Mouse (Mus musculus) testis, adult 2 months (tissue): ENCODE data around the gene Nf1. TPM values are rescaled to one million over a fixed set of nuclear protein-coding genes. Genes with fewer than 3 reads are reported as not detected.
"Not testable (repeated sequence)": the region's sequence is repeated elsewhere in the genome, so short reads cannot be mapped to it uniquely, and the experiment has no call there.

Source experiments
- H3K27ac ChIP-seq: fragments of 200-500 bp; 2 replicates; pipeline ENCODE4 v1.5.1; 2012; ENCODE audit warnings: low read depth, low read length; ENCODE audit not compliant: control insufficient read depth, insufficient read depth
- H3K27me3 ChIP-seq: fragments of 200-500 bp; 2 replicates; pipeline ENCODE4 v1.6.1; 2012; ENCODE audit warnings: mild to moderate bottlenecking, low read length, moderate library complexity; ENCODE audit not compliant: control insufficient read depth, insufficient read depth
- H3K36me3 ChIP-seq: fragments of 200-500 bp; 2 replicates; pipeline ENCODE4 v1.6.1; 2012; ENCODE audit warnings: mild to moderate bottlenecking, low read length; ENCODE audit not compliant: control insufficient read depth, insufficient read depth
- H3K4me1 ChIP-seq: fragments of 200-500 bp; 2 replicates; pipeline ENCODE4 v1.6.1; 2012; ENCODE audit warnings: low read length; ENCODE audit not compliant: control insufficient read depth, insufficient read depth
- H3K4me3 ChIP-seq: fragments of 200-500 bp; 2 replicates; pipeline ENCODE4 v1.5.1; 2012; ENCODE audit warnings: low read depth, mild to moderate bottlenecking, low read length, moderate library complexity, mixed read lengths; ENCODE audit not compliant: control insufficient read depth
- CTCF ChIP-seq: fragments of 200-500 bp; IDR thresholded peaks from 2 replicates; pipeline ENCODE4 v1.5.1; 2012; ENCODE audit warnings: low read depth, mild to moderate bottlenecking, inconsistent platforms, low read length, moderate library complexity; ENCODE audit not compliant: control insufficient read depth, insufficient read depth, insufficient replicate concordance
- POLR2A ChIP-seq: fragments of 200-500 bp; IDR thresholded peaks from 2 replicates; pipeline ENCODE4 v1.6.1; 2012; ENCODE audit warnings: low read depth, mild to moderate bottlenecking, inconsistent platforms, low read length, moderate library complexity; ENCODE audit not compliant: control insufficient read depth
- polyA plus RNA-seq: library from polyadenylated mRNA; depleted of rRNA; stranded (reverse); fragments of >200 nt; gene quantifications from 2 replicates; pipeline ENCODE4 v1.2.3, GENCODE M21; 2012

Nf1 gene
- polyA plus RNA-seq, 1 experiment = 29.3 TPM

- Histone ChIP-seq H3K27ac (no peak within 1 kb of the TSS), H3K4me1 (no peaks in the 10 kb centered on the region), H3K4me3 (no peak within 1 kb of the TSS), H3K27me3 (no peaks in the 10 kb centered on the region), H3K36me3 (no peaks in the 10 kb centered on the region)
- TF ChIP-seq POLR2A (no peak), CTCF (no peak)
These were observed 42.5 kb upstream of the Nf1 start, which contains the start of gene Gm9964 for GRCm38 (mm10) chr11:79296856-79297491. Gene Gm9964 (minus strand): TSS chr11:79296906.

DNA sequence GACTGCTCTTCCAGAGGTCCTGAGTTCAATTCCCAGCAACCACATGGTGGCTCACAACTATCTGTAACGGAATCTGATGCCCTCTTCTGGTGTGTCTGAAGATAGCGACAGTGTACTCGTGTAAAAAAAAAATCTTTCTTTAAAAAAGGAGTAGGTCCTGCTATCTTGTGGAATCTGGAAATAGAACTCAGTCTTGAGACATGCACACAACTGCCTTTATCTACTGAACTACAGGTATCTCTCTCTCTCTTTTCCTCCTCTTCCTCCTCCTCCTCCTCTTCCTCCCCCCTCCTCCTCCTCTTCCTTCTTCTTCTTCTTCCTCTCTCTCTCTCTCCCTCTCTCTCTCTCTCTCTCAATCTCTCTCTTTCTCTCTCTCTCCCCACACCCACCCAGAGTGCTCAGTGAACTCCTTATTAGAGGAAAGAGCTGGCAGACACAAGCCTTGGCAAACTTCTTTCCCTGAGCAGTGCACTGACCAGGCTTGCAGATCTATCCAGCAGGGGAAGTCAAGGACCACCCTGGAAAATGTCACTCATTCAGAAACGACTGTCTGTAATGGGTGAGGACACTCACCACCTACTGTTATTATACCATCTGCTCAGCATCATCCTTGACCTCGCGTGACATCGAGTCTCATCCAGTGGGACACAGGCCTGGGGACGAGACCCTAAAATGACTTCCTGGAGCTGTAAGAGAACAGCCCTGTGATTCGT is 39.6 kb upstream of the Nf1 start:
- Histone ChIP-seq H3K36me3 (no peaks in the 10 kb centered on the region), H3K4me1 (no peaks in the 10 kb centered on the region), H3K27ac (no peak overlapping the region), H3K27me3 (no peaks in the 10 kb centered on the region), H3K4me3 (no peak overlapping the region)
- TF ChIP-seq POLR2A (no peak), CTCF (no peak)

DNA sequence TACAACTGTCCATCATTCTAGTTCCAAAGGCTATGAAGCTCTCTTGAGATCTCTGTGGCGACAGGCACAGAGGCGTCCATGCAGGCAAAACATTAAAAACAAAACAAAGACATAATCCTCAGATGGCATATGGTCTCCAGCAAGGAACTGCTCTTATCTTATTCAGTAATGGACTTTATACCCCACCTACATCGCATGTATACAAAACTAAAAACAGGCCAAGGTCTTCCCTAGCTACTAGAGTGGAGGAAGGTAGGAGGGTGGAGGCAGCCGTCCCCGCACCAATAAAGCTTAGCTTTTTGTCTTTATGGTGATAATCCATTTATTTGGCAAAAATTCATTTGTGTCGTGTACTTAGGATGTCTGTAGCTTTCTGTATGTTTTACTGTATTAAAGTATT is 36.4 kb upstream of the Nf1 start:
- no peaks in the 10 kb centered on the region for H3K27me3 ChIP-seq
- no peak overlapping the region for H3K27ac ChIP-seq
- H3K4me1 ChIP-seq = no peaks in the 10 kb centered on the region; the same call in none of the 2 replicates
- TF ChIP-seq POLR2A (no peak), CTCF (no peak)
- H3K36me3 ChIP-seq = no peaks in the 10 kb centered on the region
- H3K4me3 ChIP-seq = no peak overlapping the region; the same call in 1 of the 2 replicates

- not testable (repeated sequence) for H3K4me1 ChIP-seq, H3K27ac ChIP-seq, H3K27me3 ChIP-seq, H3K36me3 ChIP-seq
- H3K4me3 ChIP-seq = peak overlapping the region; percentile 70
These were observed 35.2 kb upstream of the Nf1 start for GRCm38 (mm10) chr11:79304245-79304644.

DNA sequence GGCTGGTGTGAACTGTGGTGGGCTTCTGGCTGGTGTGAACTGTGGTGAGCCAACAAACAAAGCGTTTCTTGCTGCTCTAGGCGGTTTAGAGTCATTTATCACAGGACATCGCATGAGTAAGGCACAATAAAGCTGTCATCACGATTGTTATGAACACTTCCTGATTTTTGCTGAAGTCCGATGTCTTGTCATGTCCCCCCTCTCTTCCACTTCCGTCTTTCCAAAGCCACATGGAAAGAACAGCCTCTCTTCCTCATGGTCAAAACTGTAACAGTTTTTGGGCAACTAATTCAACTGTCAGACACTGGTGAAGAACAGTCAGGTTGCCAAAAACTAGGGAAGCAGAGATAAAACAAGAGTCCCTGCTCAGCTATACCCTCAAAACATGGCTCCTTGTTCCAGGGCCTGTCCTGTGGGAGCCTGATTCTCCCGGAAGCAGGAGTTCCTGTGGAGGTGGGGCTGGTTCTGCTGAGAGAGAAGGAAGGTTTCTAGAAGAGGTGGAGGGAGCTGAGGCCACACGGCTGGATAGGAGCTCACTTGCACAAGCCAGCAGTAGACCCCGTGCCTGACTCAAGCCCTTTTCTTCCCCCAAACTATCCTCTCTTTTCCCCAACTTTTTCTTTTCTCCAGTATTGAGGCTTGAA is 33.7 kb upstream of the Nf1 start:
- H3K27me3 ChIP-seq = no peaks in the 10 kb centered on the region
- TF ChIP-seq POLR2A (no peak), CTCF (no peak)
- H3K27ac ChIP-seq = no peak overlapping the region; the same call in 1 of the 2 replicates

DNA sequence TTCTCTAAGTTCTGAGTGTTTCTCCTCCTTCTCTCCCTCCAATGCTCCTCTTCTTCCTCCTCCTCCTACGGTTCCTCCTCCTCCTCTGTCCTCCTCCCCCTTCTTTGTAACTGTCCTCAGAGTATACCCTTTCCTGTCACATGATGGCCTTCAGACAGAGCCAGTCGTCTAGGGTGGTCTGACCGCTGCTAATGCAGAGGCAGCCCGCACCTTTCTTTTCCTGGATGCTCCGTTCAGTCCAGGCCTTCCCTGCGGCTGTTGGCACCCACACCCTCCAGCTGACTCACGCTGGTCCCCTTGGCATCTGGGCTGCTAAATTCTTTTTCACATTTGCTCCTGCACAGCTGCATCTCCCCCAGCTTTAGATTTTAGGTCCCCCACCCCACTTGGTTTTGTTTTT is 33.0 kb upstream of the Nf1 start:
- H3K27ac ChIP-seq = no peak overlapping the region
- H3K4me1 ChIP-seq = no peaks in the 10 kb centered on the region; the same call in none of the 2 replicates
- peak overlapping the region; percentile 83 for H3K4me3 ChIP-seq
- no peak for TF ChIP-seq POLR2A
- TF ChIP-seq CTCF = no peak
- no peaks in the 10 kb centered on the region for H3K27me3 ChIP-seq
- no peaks in the 10 kb centered on the region for H3K36me3 ChIP-seq

More for the DNA sequence above, 33.7 kb upstream of the Nf1 start:
- Histone ChIP-seq H3K36me3 (no peaks in the 10 kb centered on the region), H3K4me1 (no peaks in the 10 kb centered on the region; the same call in none of the 2 replicates), H3K4me3 (peak overlapping the region; percentile 83)

DNA sequence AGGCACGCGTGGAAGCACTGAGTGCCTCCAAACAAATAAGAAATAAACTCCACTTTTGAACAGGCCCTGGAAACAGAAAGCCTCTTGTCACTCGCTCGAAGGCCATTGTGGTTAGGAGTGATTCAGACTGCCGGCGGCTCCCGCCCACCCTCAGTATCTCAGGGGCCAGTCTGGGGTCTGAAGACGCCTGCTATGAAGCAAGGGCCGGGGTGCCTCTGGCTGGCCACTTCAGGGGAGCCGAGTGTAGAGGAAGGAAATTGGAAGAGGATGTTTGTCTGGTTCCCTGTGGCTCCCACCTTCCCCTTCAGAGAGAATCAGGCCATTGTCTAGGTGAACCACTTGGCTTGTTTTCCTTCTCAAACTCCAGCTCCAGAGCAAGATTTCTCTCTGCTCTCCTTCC is 32.5 kb upstream of the Nf1 start:
- H3K27ac ChIP-seq = peak overlapping the region; percentile 16; the same call in 1 of the 2 replicates
- H3K4me3 ChIP-seq = peak overlapping the region; percentile 83
- no peaks in the 10 kb centered on the region for H3K27me3 ChIP-seq
- no peaks in the 10 kb centered on the region; the same call in none of the 2 replicates for H3K4me1 ChIP-seq
- no peaks in the 10 kb centered on the region for H3K36me3 ChIP-seq
- TF ChIP-seq POLR2A = no peak
- no peak for TF ChIP-seq CTCF
